8 mouse cellular contexts compared by ENCODE assay signal in the genomic region with DNA sequence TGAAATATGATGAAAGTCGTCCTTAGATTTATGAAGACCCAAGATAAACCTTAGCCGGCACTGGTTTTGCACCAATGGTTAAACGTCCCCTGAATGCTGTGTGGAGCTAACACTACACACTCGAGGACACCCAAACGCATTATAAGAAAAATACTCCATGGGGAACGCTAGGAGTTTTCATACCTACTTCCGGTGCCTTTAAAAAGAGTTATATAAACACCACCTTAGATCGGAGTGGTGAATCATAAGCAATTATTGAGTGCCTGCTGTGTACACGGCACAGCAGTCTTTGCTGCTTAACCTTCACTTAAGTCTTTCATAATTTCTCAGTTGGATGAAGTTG. TPM values are rescaled to one million over a fixed set of nuclear protein-coding genes. Genes with fewer than 3 reads are reported as not detected.
DNase-seq lines count a peak whose midpoint lies in the region; ATAC-seq and TF ChIP-seq lines count a peak whose summit lies in the region.

No protein-coding gene starts in this region.

- H3K4me2 ChIP-seq in forebrain, embryonic 14.5 days (ENCODE audit: low read length) = peak overlapping the region; percentile 70
- H3K4me2 ChIP-seq in liver, postnatal 0 days (ENCODE audit: low read depth, low read length) = peak overlapping the region; percentile 78

- peak overlapping the region; percentile 100 for H3K9ac ChIP-seq in forebrain, embryonic 14.5 days (ENCODE audit: low read length)
- peak overlapping the region; percentile 98 for H3K9ac ChIP-seq in liver, postnatal 0 days (replicated peaks)

- H3K27ac ChIP-seq in heart, embryonic 10.5 days = peak overlapping the region; percentile 99
- H3K27ac ChIP-seq in forebrain, embryonic 14.5 days (ENCODE audit: low read depth, low read length) = peak overlapping the region; percentile 100
- H3K27ac ChIP-seq in liver, postnatal 0 days (ENCODE audit: low read depth) = peak overlapping the region; percentile 98

- no peaks in the 10 kb centered on the region; the same call in 1 of the 2 replicates for H3K4me1 ChIP-seq in heart, embryonic 10.5 days
- H3K4me1 ChIP-seq in E14TG2a.4 (replicated peaks; ENCODE audit: low read depth, low read length) = peaks cover 26% of the 10 kb centered on the region
- H3K4me1 ChIP-seq in forebrain, embryonic 14.5 days (ENCODE audit: control insufficient read depth, insufficient read depth, low read length) = peaks cover 24% of the 10 kb centered on the region
- H3K4me1 ChIP-seq in liver, postnatal 0 days (ENCODE audit: insufficient read depth) = peaks cover 5% of the 10 kb centered on the region

- H3K27me3 ChIP-seq in heart, embryonic 10.5 days (ENCODE audit: insufficient read depth, poor library complexity, severe bottlenecking) = no peaks in the 10 kb centered on the region
- peaks cover 2% of the 10 kb centered on the region; the same call in 1 of the 2 replicates for H3K27me3 ChIP-seq in E14TG2a.4 (ENCODE audit: insufficient read depth, low read length)
- H3K27me3 ChIP-seq in forebrain, embryonic 14.5 days (replicated peaks; ENCODE audit: control insufficient read depth, insufficient read depth, low read length) = no peaks in the 10 kb centered on the region
- no peaks in the 10 kb centered on the region for H3K27me3 ChIP-seq in liver, postnatal 0 days (ENCODE audit: insufficient read depth, low read length)

- no peak for TF ChIP-seq CTCF in E14TG2a.4 (conservative IDR thresholded peaks at IDR 0.05; ENCODE audit: low read length)
- TF ChIP-seq CTCF in liver, postnatal 0 days (IDR thresholded peaks at IDR 0.05; ENCODE audit: low read depth) = no peak

- 13% methylated on average over 9 of the region's 9 CpGs for WGBS in heart, embryonic 10.5 days
- 16% methylated on average over 9 of the region's 9 CpGs for WGBS in forebrain, embryonic 14.5 days
- WGBS in liver, postnatal 0 days (ENCODE audit: insufficient replicate concordance) = 7% methylated on average over 9 of the region's 9 CpGs

- H3K4me3 ChIP-seq in heart, embryonic 10.5 days = peak overlapping the region; percentile 94
- H3K4me3 ChIP-seq in E14TG2a.4 (replicated peaks; ENCODE audit: low read length) = peak overlapping the region; percentile 85
- H3K4me3 ChIP-seq in forebrain, embryonic 14.5 days (ENCODE audit: low read depth, low read length) = peak overlapping the region; percentile 92
- H3K4me3 ChIP-seq in liver, postnatal 0 days (ENCODE audit: low read depth, low read length) = peak overlapping the region; percentile 98

- no peak for ATAC-seq in forebrain, embryonic 14.5 days
- no peak for ATAC-seq in liver, postnatal 0 days
- ATAC-seq in granulocyte monocyte progenitor cell, adult 5-6 weeks (replicated peaks; ENCODE audit: poor library complexity, severe bottlenecking) = no peak

- no peaks in the 10 kb centered on the region for H3K36me3 ChIP-seq in heart, embryonic 10.5 days
- H3K36me3 ChIP-seq in E14TG2a.4 (ENCODE audit: insufficient read depth, low read length) = no peaks in the 10 kb centered on the region
- H3K36me3 ChIP-seq in forebrain, embryonic 14.5 days (ENCODE audit: control insufficient read depth, insufficient read depth, low read length) = no peaks in the 10 kb centered on the region
- H3K36me3 ChIP-seq in liver, postnatal 0 days (replicated peaks; ENCODE audit: insufficient read depth, low read length) = no peaks in the 10 kb centered on the region

- DNase-seq in heart, embryonic 10.5 days (ENCODE audit: low spot score) = no peak
- no peak for DNase-seq in heart, postnatal 10 days
- DNase-seq in forebrain, embryonic 14.5 days (ENCODE audit: low spot score) = peak; percentile 45
- no peak for DNase-seq in liver, postnatal 0 days
- no peak for DNase-seq in Muller cell, postnatal 12 days (ENCODE audit: inconsistent ontology term)
- DNase-seq in cerebellum, postnatal 4 days (ENCODE audit: low spot score in 2 of 2) = no peak

- TF ChIP-seq EP300 in liver, postnatal 0 days (IDR thresholded peaks at IDR 0.05; ENCODE audit: low read depth) = no peak

- H3K9me3 ChIP-seq in heart, embryonic 10.5 days = no peaks in the 10 kb centered on the region
- no peaks in the 10 kb centered on the region for H3K9me3 ChIP-seq in E14TG2a.4 (ENCODE audit: low read length)
- no peaks in the 10 kb centered on the region for H3K9me3 ChIP-seq in forebrain, embryonic 14.5 days (replicated peaks; ENCODE audit: control insufficient read depth, low read length)
- no peaks in the 10 kb centered on the region for H3K9me3 ChIP-seq in liver, postnatal 0 days (ENCODE audit: low read length)

- intact Hi-C loops in heart, postnatal 10 days (cut with DNase I) = loop anchor here (5.0 kb wide), 1 partner anchor 211 kb away; no protein-coding TSS in a partner anchor

RNA-seq across cellular contexts. Expression of a gene that starts 0.7 kb away (rescaled TPM):
- polyA plus RNA-seq in heart, embryonic 10.5 days (2016; fragmentation: Nextera tagmentation; extraction: Ambion mirVana) = 6.1 and 8.4 TPM in 2 replicates
- total RNA-seq in heart, postnatal 10 days (2021) = 10 to 100 TPM; 38.9 to 41.4 TPM
- polyA plus RNA-seq in forebrain, embryonic 14.5 days (2014; fragmentation: Nextera tagmentation; extraction: Ambion mirVana) = 11.1 and 14.7 TPM in 2 replicates
- polyA plus RNA-seq in liver, postnatal 0 days (2015; fragmentation: Nextera tagmentation; extraction: Ambion mirVana) = 1.9 and 2.2 TPM in 2 replicates
- total RNA-seq in granulocyte monocyte progenitor cell, adult 5-6 weeks (2014; fragmentation: Nextera tagmentation) = 39.2 and 51.1 TPM in 2 replicates
- total RNA-seq in granulocyte monocyte progenitor cell, adult 5-6 weeks (2017) = 24.1 and 29.4 TPM in 2 replicates
